Mouse (Mus musculus) thymus, adult 2 months (tissue): Measurements from ENCODE around the gene Sesn2. TPM values are rescaled to one million over a fixed set of nuclear protein-coding genes. Genes with fewer than 3 reads are reported as not detected.
A peak's percentile ranks its signal among the peaks of the same experiment; 100 is the strongest.
"Not testable (repeated sequence)": the region's sequence is repeated elsewhere in the genome, so short reads cannot be mapped to it uniquely, and the experiment has no call there.

Source experiments
- DNase-seq: peaks from one replicate; pipeline ENCODE4 v3.0.0; 2021
- H3K27ac ChIP-seq: fragments of 200-500 bp; 2 replicates; pipeline ENCODE4 v1.5.1; 2012; ENCODE audit warnings: low read length, control low read depth; ENCODE audit not compliant: control insufficient read depth, insufficient read depth
- H3K27me3 ChIP-seq: fragments of 200-500 bp; 2 replicates; pipeline ENCODE4 v1.6.1; 2012; ENCODE audit warnings: mild to moderate bottlenecking, low read length, moderate library complexity, mixed read lengths; ENCODE audit not compliant: control insufficient read depth, insufficient read depth
- H3K36me3 ChIP-seq: fragments of 200-500 bp; 2 replicates; pipeline ENCODE4 v1.6.1; 2012; ENCODE audit warnings: mild to moderate bottlenecking, low read length, moderate library complexity; ENCODE audit not compliant: control insufficient read depth, insufficient read depth
- H3K4me1 ChIP-seq: fragments of 200-500 bp; replicated peaks from 2 replicates; pipeline ENCODE4 v1.6.1; 2012; ENCODE audit warnings: low read length; ENCODE audit not compliant: control insufficient read depth, insufficient read depth
- H3K4me3 ChIP-seq: fragments of 200-500 bp; 2 replicates; pipeline ENCODE4 v1.5.1; 2012; ENCODE audit warnings: mild to moderate bottlenecking, low read length, control low read depth, moderate library complexity; ENCODE audit not compliant: control insufficient read depth, insufficient read depth
- CTCF ChIP-seq: fragments of 200-500 bp; IDR thresholded peaks from 2 replicates; pipeline ENCODE4 v1.5.1; 2012; ENCODE audit warnings: mild to moderate bottlenecking, control low read depth, low read length, moderate library complexity, borderline replicate concordance; ENCODE audit not compliant: control insufficient read depth, poor library complexity, insufficient read depth; ENCODE audit errors: extremely low read depth
- POLR2A ChIP-seq: fragments of 200-500 bp; IDR thresholded peaks from 2 replicates; pipeline ENCODE4 v1.6.1; 2012; ENCODE audit warnings: mild to moderate bottlenecking, low read length, control low read depth, moderate library complexity; ENCODE audit not compliant: control insufficient read depth, poor library complexity, insufficient read depth; ENCODE audit errors: extremely low read depth
- WGBS: fragments of 180-500 bp; shearing (Covaris S2); methylation state at CpG from one replicate; pipeline ENCODE4 v1.1.7; 2018; 5-methylcytosine and 5-hydroxymethylcytosine counted together
- polyA plus RNA-seq: library from polyadenylated mRNA; depleted of rRNA; stranded (reverse); fragments of >200 nt; gene quantifications from 2 replicates; pipeline ENCODE4 v1.2.3, GENCODE M21; 2012; rRNA removed

Gene Sesn2
- 12.8 and 13.2 TPM in 2 replicates for polyA plus RNA-seq

- under 1% methylated on average over 32 of the region's 32 CpGs for WGBS
- H3K36me3 ChIP-seq: no peaks in the 10 kb centered on the region
- DNase-seq: peak; percentile 98
- H3K27ac ChIP-seq: no peak within 1 kb of the TSS
- no peaks in the 10 kb centered on the region for H3K27me3 ChIP-seq
- 0 out of 2 replicates have a peak, but pooled peaks have one; percentile 26 for TF ChIP-seq CTCF
- TF ChIP-seq POLR2A: peak; percentile 98
- peaks cover 12% of the 10 kb centered on the region for H3K4me1 ChIP-seq
- peak within 1 kb of the TSS; percentile 73 for H3K4me3 ChIP-seq
Observed at GRCm38 (mm10) chr4:132510352-132510798, at the start of gene Sesn2. Sesn2 (minus strand) TSS chr4:132510501.

DNA sequence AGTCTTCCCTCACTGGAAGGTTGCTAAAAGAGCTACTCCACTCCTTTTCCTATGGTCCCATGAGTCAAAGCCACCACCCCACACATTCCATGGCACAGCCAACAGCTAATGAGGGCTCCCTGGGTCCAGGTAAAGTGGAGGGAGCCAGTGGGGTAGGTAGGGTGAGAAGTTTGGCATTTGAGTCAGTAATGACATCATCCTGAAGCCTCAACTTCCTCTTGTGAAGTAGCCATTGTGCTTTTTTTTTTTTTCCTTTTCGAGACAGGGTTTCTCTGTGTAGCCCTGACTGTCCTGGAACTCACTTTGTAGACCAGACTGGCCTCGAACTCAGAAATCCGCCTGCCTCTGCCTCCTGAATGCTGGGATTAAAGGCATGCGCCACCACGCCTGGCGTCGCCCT, 45.2 kb upstream of the Sesn2 start:
- 77% methylated on average over 7 of the region's 7 CpGs for WGBS
- not testable (repeated sequence) for H3K27me3 ChIP-seq, H3K4me1 ChIP-seq, H3K4me3 ChIP-seq, DNase-seq, H3K27ac ChIP-seq
- H3K36me3 ChIP-seq: peaks cover 32% of the 10 kb centered on the region

DNA sequence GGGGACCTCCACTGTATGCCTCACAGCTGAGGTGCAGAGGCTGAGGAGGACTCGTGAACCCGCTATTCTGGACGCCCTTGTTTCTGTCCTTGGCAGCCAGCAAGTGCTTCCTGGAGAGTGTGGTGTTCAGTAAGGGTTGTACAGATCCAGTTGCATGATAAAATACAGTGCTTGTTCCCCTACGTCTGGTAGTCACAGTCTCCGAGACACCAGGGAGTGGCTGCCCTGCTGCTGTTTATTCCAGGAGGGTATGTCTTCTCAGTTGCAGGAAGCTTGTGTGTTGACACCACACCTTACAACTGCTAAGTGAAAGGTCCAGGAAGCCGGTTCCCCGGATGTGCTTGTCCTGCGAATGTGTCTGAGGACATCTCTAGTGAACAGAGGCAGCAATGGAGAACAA, 44.4 kb upstream of the Sesn2 start:
- Histone ChIP-seq H3K36me3 (peaks cover 40% of the 10 kb centered on the region), H3K27ac (no peak overlapping the region), H3K27me3 (no peaks in the 10 kb centered on the region), H3K4me1 (no peaks in the 10 kb centered on the region), H3K4me3 (no peak overlapping the region)
- DNase-seq: no peak
- WGBS: 68% methylated on average over 8 of the region's 8 CpGs
- TF ChIP-seq CTCF: no peak
- TF ChIP-seq POLR2A: no peak

DNA sequence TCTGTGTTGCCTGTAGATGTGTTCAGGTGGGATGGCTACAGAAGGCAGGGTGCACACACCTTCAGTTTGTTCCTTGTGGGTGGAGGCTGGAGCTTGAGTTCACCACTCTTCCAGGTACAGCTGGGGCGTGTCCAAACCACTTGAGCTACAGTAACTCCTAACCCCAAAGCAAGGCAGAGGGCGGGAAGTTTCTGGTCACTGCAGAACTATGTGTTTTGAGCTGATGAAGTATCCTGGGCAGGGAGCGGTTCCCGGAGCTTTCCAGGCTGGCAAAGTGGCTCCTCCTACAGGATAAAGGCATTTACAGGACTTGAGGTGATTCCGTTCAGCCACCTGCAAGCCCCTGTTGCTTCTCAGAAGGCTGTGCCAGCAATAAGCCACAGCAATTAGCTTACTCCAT, 43.9 kb upstream of the Sesn2 start:
- H3K36me3 ChIP-seq: peaks cover 44% of the 10 kb centered on the region
- H3K27me3 ChIP-seq: no peaks in the 10 kb centered on the region
- DNase-seq: no peak
- H3K4me1 ChIP-seq: no peaks in the 10 kb centered on the region
- no peak overlapping the region for H3K27ac ChIP-seq
- H3K4me3 ChIP-seq: no peak overlapping the region
- TF ChIP-seq CTCF (no peak), POLR2A (no peak)
- WGBS: 93% methylated on average over 5 of the region's 5 CpGs

GRCm38 (mm10) chr4:132545851-132546250, 35.5 kb upstream of the Sesn2 start:
- TF ChIP-seq CTCF (no peak), POLR2A (no peak)
- H3K27ac ChIP-seq: no peak overlapping the region
- peaks cover 84% of the 10 kb centered on the region for H3K36me3 ChIP-seq
- no peaks in the 10 kb centered on the region for H3K4me1 ChIP-seq
- no peak overlapping the region for H3K4me3 ChIP-seq
- peak; percentile 64 for DNase-seq
- no peaks in the 10 kb centered on the region for H3K27me3 ChIP-seq
- WGBS: 40% methylated on average over 8 of the region's 8 CpGs

DNA sequence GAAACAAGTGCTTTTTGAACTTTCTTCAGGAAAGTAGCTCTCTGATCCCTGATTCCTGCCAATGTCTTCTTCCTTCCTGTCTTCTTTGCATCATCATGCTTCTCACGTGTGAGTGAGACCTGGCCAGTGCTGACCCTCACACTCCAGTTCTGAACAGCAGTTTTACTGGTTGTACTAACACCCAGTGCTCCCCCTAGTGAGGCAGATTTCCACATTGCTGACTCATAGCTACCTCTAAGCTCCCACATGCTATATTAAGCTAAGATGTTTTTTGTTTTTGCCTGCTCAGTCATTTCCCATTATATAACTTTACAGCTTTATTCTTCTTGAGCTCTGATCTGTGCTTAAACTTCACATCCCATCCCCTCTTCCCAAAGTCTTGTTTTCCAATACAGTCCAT, 32.4 kb upstream of the Sesn2 start:
- TF ChIP-seq CTCF (no peak), POLR2A (no peak)
- Histone ChIP-seq H3K4me3 (no peak overlapping the region), H3K27ac (no peak overlapping the region), H3K27me3 (no peaks in the 10 kb centered on the region), H3K36me3 (peaks cover 64% of the 10 kb centered on the region), H3K4me1 (no peaks in the 10 kb centered on the region)
- no peak for DNase-seq
- WGBS: 36% methylated on average over 1 of the region's 1 CpGs

DNA sequence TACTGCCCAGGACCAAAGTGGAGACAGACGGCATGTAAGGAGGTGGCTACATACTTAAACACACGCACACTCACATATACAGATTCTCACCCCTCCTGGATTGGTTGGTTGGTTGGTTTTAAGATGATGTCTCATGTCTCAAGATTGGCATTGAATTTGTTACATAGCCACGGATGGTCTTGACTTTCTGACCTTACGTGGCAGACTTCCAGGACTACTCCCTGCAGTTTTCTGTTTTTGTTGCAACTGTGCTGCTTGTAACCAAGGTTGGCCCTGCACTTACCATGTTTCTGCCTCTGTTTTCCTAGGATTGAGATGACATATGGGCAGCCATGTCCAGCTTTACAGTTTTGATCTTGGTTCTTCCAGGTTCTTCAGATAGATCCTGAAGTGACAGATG, 31.1 kb upstream of the Sesn2 start:
- WGBS: 93% methylated on average over 4 of the region's 4 CpGs
- TF ChIP-seq CTCF (no peak), POLR2A (no peak)
- DNase-seq: no peak
- Histone ChIP-seq H3K27me3 (no peaks in the 10 kb centered on the region), H3K4me1 (peaks cover 7% of the 10 kb centered on the region), H3K27ac (no peak overlapping the region), H3K36me3 (peaks cover 52% of the 10 kb centered on the region), H3K4me3 (no peak overlapping the region)
